Mouse (Mus musculus) kidney, postnatal 0 days (tissue): ENCODE data around the gene Rps25. TPM values are rescaled to one million over a fixed set of nuclear protein-coding genes. Genes with fewer than 3 reads are reported as not detected.
"Not testable (repeated sequence)": the region's sequence is repeated elsewhere in the genome, so short reads cannot be mapped to it uniquely, and the experiment has no call there.

ENCODE experiments used
- ATAC-seq: fragments of 200-750 bp; cut with Nextera tagmentation; replicated peaks from 2 replicates; pipeline ENCODE4 v1.8.0; 2017; ENCODE audit warnings: low read depth, moderate number of reproducible peaks, moderate TSS enrichment, moderate library complexity; ENCODE audit not compliant: low FRiP score
- DNase-seq: peaks from one replicate; pipeline ENCODE4 v3.0.0-alpha.2; 2016; ENCODE audit warnings: low spot score
- H3K27ac ChIP-seq: fragments of 300-500 bp; sonication (generic); 2 replicates; pipeline ENCODE4 v1.5.1; 2014; ENCODE audit warnings: mild to moderate bottlenecking
- H3K27me3 ChIP-seq: fragments of 300-500 bp; sonication (generic); 2 replicates; pipeline ENCODE4 v1.6.1; 2014; ENCODE audit warnings: low read length, mixed read lengths; ENCODE audit not compliant: insufficient read depth
- H3K36me3 ChIP-seq: fragments of 300-500 bp; sonication (generic); 2 replicates; pipeline ENCODE4 v1.6.1; 2014; ENCODE audit warnings: low read length, mixed read lengths; ENCODE audit not compliant: insufficient read depth
- H3K4me1 ChIP-seq: fragments of 300-500 bp; sonication (generic); replicated peaks from 2 replicates; pipeline ENCODE4 v1.6.1; 2014; ENCODE audit warnings: antibody characterized with exemption, low read length, mixed read lengths; ENCODE audit not compliant: insufficient read depth
- H3K4me2 ChIP-seq: fragments of 300-500 bp; sonication (generic); 2 replicates; pipeline ENCODE4 v1.6.1; 2014; ENCODE audit warnings: mild to moderate bottlenecking, low read length, moderate library complexity, mixed read lengths
- H3K4me3 ChIP-seq: fragments of 300-500 bp; sonication (generic); replicated peaks from 2 replicates; pipeline ENCODE4 v1.5.1; 2014; ENCODE audit warnings: low read depth, low read length
- H3K9ac ChIP-seq: fragments of 300-500 bp; sonication (generic); 2 replicates; pipeline ENCODE4 v1.6.1; 2014; ENCODE audit warnings: low read depth, low read length
- H3K9me3 ChIP-seq: fragments of 300-500 bp; sonication (generic); replicated peaks from 2 replicates; pipeline ENCODE4 v1.6.1; 2016; ENCODE audit warnings: low read length, inconsistent platforms, mixed read lengths
- CTCF ChIP-seq: IDR thresholded peaks from 2 replicates; pipeline ENCODE4 v1.5.1; 2016; ENCODE audit warnings: antibody characterized with exemption, low read depth, mild to moderate bottlenecking, moderate library complexity
- WGBS: fragments of 180-500 bp; shearing (Covaris S2); extraction: QIAGEN DNeasy Blood & Tissue Kit; methylation state at CpG from one replicate; pipeline ENCODE4 v1.1.7; 2014; 5-methylcytosine and 5-hydroxymethylcytosine counted together
- polyA plus RNA-seq: library from polyadenylated mRNA; unstranded; fragments of >200 nt; fragmentation: Nextera tagmentation; extraction: Ambion mirVana; gene quantifications from 2 replicates; pipeline ENCODE4 v1.2.1, GENCODE M21; 2015

The Rps25 gene
- polyA plus RNA-seq, 1 experiment from 2014 or later: 2,934 TPM

DNA sequence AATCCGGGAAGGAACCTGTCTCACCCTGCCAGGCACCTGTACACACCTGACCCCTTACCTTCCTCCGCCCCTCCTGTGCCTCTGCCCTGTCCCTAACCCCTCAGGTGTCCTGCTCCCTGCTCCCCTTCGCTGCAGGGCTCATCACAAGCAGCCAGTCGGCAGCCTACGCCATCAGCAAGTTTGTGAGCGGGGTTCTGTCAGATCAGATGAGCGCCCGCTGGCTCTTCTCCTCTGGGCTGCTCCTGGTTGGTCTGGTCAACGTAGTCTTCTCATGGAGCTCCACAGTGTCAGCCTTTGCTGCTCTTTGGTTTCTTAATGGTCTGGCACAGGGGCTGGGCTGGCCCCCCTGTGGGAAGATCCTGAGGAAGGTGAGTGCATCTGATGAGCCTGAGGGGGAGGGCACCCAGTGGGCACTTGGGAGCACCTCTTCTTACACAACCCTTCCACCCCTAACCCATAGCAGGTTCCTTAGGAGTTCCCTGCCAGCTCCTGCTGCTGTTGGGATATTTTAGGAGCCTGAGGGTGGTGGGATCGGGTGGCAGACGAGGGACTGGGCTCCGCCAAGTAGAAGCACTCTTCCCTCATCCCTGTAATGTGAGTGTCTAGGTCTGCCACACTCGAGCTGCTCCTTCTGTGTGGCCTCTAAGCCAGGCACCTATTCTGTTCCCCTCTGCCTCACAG lies 7.7 kb upstream of the Rps25 start:
- no peaks in the 10 kb centered on the region for H3K9me3 ChIP-seq
- H3K4me1 ChIP-seq: peaks cover 11% of the 10 kb centered on the region; the same call in 1 of the 2 replicates
- peak overlapping the region; percentile 99 for H3K4me2 ChIP-seq
- peak overlapping the region; percentile 69 for H3K4me3 ChIP-seq
- no peak for DNase-seq
- H3K36me3 ChIP-seq: peaks cover 44% of the 10 kb centered on the region
- WGBS: 62% methylated on average over 13 of the region's 13 CpGs
- H3K27ac ChIP-seq: peak overlapping the region; percentile 91; the same call in 1 of the 2 replicates
- peak overlapping the region; percentile 44; the same call in 1 of the 2 replicates for H3K9ac ChIP-seq
- no peak for ATAC-seq
- no peak for TF ChIP-seq CTCF
- H3K27me3 ChIP-seq: no peaks in the 10 kb centered on the region

DNA sequence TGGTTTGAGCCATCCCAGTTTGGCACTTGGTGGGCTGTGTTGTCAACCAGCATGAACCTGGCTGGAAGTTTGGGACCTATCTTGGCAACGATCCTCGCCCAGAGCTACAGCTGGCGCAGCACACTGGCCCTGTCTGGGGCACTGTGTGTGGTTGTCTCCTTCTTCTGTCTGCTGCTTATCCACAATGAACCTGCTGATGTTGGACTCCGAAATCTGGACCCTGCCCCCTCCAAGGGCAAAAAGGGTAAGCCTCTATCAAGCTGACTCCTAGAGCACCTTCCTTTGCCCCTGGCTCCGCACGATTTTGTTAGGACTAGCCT lies 7.2 kb upstream of the Rps25 start:
- no peaks in the 10 kb centered on the region for H3K9me3 ChIP-seq

DNA sequence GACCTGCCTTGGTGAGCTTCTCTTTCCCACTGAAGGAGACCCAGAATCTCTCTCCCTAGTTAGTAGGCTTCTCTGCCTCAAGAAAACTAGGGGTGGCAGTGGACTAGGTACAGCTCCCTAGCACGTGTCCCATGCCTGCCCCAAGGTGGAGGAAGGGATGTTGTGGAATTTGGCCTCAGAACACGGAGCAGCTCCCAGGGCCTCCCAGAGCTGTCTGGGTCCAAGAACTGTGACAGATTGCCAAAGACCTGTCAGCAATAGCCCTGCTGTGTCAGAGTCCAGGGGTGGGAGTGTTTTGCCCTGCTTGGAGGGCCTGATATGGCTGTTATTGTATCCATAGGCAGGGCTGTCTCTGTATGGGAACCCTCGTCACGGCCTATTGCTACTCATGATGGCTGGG lies 5.9 kb upstream of the Rps25 start:
- ATAC-seq: peak; percentile 6; the same call in 1 of the 2 replicates
- no peaks in the 10 kb centered on the region for H3K9me3 ChIP-seq
- peaks cover 48% of the 10 kb centered on the region for H3K36me3 ChIP-seq
- H3K4me2 ChIP-seq: no peak overlapping the region
- WGBS: 69% methylated on average over 4 of the region's 4 CpGs
- TF ChIP-seq CTCF: no peak
- DNase-seq: peak; percentile 33
- no peak overlapping the region for H3K9ac ChIP-seq
- H3K4me1 ChIP-seq: peaks cover 11% of the 10 kb centered on the region; the same call in 1 of the 2 replicates
- no peaks in the 10 kb centered on the region for H3K27me3 ChIP-seq
- no peak overlapping the region for H3K4me3 ChIP-seq
- H3K27ac ChIP-seq: no peak overlapping the region

More for the DNA sequence above, 7.2 kb upstream of the Rps25 start:
- no peak for TF ChIP-seq CTCF
- 0 out of 2 replicates have a peak overlapping the region, but pooled peaks have one; percentile 91 for H3K27ac ChIP-seq
- no peak overlapping the region; the same call in 1 of the 2 replicates for H3K4me3 ChIP-seq
- peaks cover 11% of the 10 kb centered on the region; the same call in 1 of the 2 replicates for H3K4me1 ChIP-seq
- ATAC-seq (no peak), DNase-seq (no peak)
- peaks cover 44% of the 10 kb centered on the region for H3K36me3 ChIP-seq
- peak overlapping the region; percentile 44; the same call in 1 of the 2 replicates for H3K9ac ChIP-seq
- peak overlapping the region; percentile 99; the same call in 1 of the 2 replicates for H3K4me2 ChIP-seq
- no peaks in the 10 kb centered on the region for H3K27me3 ChIP-seq
- 89% methylated on average over 6 of the region's 6 CpGs for WGBS

DNA sequence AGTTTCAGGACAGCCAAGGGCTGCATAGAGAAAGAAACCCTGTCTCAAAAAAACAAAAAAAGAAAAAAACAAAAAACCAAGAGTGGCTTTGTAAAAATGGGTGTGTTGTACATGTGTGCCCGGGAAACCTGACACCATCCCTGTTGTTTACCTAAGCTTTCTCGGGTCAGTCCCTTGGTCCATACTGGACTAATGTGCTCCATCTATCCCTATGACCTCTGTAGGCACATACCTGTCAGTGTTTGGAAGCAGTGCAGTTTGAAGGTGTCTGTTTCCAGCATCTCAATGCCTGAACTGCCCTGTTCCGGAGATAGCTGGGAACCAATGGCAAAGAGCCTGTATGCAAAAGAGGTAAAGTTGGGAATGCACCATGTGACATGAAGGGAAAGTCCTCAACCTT lies 1.9 kb upstream of the Rps25 start:
- no peak overlapping the region for H3K9ac ChIP-seq
- no peaks in the 10 kb centered on the region for H3K4me1 ChIP-seq
- ATAC-seq (no peak), DNase-seq (no peak)
- no peak for TF ChIP-seq CTCF
- no peak overlapping the region for H3K4me2 ChIP-seq
- H3K4me3 ChIP-seq: no peak overlapping the region
- 53% methylated on average over 3 of the region's 3 CpGs for WGBS
- no peak overlapping the region for H3K27ac ChIP-seq
- no peaks in the 10 kb centered on the region for H3K27me3 ChIP-seq
- H3K9me3 ChIP-seq: no peaks in the 10 kb centered on the region
- H3K36me3 ChIP-seq: peaks cover 49% of the 10 kb centered on the region

DNA sequence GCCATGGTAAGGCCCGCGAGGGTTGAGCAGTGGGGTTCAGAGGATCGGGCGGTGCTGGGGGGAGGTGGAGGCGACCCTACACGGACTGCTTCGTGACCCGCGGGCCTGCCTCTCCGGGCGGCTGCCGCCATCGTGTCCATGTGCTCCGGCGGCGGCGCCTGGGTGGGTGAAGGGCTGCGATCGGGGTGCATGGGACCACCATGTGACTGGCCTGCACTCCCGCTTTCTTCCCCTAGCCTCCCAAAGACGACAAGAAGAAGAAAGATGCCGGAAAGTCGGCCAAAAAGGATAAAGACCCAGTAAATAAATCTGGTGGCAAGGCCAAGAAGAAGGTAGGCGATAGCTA lies 786 bp downstream of the Rps25 start:
- no peaks in the 10 kb centered on the region for H3K27me3 ChIP-seq
- H3K9ac ChIP-seq: peak overlapping the region; percentile 82
- H3K4me1 ChIP-seq: no peaks in the 10 kb centered on the region
- peak overlapping the region; percentile 71 for H3K4me2 ChIP-seq
- no peak for TF ChIP-seq CTCF
- ATAC-seq (no peak), DNase-seq (no peak)
- under 1% methylated on average over 24 of the region's 24 CpGs for WGBS
- H3K27ac ChIP-seq: peak overlapping the region; percentile 93
- no peaks in the 10 kb centered on the region for H3K9me3 ChIP-seq
- H3K36me3 ChIP-seq: peaks cover 53% of the 10 kb centered on the region
- peak overlapping the region; percentile 76 for H3K4me3 ChIP-seq

DNA sequence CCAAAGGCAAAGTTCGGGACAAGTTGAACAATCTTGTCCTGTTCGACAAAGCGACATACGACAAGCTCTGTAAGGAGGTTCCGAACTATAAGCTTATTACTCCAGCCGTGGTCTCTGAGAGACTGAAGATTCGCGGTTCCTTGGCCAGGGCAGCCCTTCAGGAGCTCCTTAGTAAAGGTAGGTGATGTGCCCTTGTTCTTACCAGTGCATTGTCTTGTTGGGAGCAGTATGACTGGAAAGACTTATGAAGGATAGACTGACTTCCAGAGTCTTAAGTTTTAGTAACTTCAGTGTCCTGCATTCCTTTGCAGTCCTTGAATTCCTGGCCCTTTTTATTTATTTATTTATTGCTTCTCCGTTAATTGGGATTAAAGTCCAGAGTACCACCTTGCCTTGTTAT lies 1.8 kb downstream of the Rps25 start:
- H3K27me3 ChIP-seq, H3K4me1 ChIP-seq, H3K9me3 ChIP-seq, DNase-seq, ATAC-seq, H3K27ac ChIP-seq: not testable (repeated sequence)
- Histone ChIP-seq H3K4me2 (peak overlapping the region; percentile 71), H3K4me3 (peak overlapping the region; percentile 76; the same call in 1 of the 2 replicates), H3K9ac (peak overlapping the region; percentile 82; the same call in 1 of the 2 replicates), H3K36me3 (peaks cover 51% of the 10 kb centered on the region)
- 76% methylated on average over 9 of the region's 9 CpGs for WGBS
